Mouse (Mus musculus): ENCODE data around the gene Pdgfd. TPM values are rescaled to one million over a fixed set of nuclear protein-coding genes. Genes with fewer than 3 reads are reported as not detected.

The Pdgfd gene
- total RNA-seq, 2 experiments from 2014 or later = 6.6 to 8.6 TPM

DNA sequence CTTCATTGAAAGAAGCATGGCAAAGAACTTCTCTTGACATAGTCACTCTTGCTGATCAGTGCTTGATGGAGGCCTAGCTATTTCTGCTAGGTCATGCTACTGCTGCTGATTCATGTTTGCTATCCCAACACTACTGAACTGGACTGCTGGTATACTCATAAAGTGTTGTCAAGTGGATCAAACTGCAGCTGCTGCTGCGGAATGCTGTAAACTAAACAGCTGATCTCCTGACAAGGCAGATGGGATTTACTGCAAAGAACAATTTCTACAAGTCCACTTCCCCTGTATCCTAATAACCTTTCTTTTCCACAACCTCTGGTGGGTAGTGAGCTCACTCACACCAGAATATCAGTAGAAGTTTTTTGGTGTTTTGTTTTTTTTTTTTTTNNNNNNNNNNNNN, 148.7 kb downstream of the Pdgfd start:
- no peak for DNase-seq

DNA sequence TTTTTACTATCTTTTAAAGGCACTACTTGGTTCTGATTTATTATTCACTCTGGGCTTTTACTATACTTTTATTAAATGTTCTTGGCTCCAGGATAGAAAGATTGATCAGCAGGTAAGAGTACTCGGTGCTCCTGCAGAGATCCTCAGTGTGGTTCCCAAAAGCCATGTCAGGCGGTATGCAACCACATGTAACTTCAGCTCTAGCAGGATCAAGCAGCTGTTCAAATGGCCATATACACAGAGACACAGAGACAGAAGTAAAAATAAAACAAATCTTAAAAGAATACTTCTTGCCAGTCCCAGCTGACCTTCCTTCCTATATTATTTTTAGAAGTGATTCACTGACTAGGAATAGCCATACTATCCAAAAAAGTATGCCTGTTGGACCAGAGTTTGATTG, 157.0 kb downstream of the Pdgfd start:
- DNase-seq = no peak

DNA sequence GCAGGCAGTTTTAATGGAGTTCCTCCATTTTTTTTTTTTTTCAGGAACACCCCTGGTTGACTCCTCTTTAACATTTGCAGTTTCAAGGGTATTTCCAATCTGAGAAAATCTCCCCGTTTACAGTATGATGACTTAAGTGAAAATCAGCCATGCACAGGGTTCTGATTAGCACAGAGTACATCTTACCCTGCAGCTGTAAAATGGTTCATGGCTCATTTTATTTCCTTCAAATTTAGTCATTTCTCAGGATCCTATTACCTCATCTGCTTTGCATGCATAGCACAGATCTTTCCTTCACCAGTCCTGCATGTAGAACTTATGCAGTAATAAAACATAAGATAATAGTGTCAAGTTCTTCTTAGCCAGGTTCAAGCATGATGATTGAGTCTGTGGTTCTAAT, 165.1 kb downstream of the Pdgfd start:
- DNase-seq = no peak

DNA sequence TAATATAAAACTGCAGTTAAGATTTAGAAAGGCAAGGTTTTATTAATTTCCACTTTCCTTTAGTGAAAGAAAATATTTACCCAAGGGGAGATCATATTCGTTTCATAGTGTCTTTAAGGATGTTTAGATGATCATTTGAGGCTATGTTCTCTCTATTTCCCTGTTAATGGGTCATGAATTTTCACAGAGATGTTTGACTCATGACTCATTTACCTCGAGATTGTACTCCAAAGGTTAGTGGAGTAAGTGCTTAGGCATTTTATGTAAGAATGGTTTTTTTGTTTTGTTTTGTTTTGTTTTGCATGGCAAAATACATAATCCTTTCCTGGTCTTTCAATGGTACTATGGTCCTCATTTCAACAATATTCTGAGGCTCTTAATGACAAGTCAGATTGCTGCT, 167.9 kb downstream of the Pdgfd start:
- DNase-seq = no peak

DNA sequence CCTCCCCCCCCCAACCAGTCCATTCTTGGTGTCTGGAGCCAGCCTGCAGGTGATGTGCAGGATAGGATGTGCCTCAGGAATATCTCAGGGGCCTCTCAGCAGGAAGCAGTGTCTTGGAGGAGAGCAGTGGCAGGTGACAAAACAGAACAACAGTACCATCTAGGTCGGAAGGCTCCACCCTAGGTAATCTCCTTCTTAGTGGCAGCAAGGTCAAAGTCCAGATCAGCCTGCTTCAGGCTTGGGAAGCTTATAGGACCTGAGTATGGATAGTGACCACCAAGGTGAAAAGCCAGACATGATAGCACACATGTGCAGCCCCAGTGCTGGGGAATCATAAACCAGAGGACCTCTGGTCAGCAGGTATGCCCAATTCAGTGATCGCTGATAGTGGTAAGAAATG, 169.5 kb downstream of the Pdgfd start:
- DNase-seq = no peak

DNA sequence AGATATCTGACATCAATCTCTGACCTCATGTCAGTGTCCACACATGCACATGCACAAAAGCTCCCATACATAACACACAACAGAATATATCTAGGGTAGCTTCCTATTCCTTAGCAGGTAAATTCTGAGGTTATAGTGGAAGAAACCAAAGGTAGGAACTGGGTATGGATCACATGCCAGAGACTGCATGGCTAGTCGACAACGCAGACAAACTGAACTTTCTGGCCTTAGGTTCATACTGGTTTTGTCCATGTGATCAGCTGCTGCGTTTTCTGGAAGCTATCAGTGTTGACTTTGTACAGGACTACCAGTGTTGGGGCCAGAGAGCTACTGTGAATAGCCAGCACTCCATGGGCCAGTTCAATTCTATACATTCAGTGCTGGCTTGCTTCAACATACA, 170.0 kb downstream of the Pdgfd start:
- no peak for DNase-seq

DNA sequence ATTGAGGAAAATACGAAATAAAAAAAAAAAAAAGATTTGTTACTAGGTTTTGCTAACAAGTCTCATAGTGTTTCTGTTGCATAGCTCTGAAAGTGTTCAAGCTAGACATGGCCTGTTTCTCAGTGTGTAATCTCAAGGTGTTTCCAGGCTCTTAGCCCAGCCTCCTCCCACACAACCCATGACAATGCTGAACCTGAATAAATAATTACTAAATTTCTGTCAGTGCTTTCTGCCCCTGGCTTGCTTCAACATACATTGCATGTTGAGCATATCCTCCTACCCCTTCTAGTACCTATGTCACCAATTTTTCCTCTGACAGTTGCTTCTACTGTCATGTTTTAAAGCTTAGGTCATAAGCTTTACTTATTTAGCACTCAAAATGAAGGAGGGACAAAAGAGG, 171.0 kb downstream of the Pdgfd start:
- DNase-seq = peak; percentile 24

DNA sequence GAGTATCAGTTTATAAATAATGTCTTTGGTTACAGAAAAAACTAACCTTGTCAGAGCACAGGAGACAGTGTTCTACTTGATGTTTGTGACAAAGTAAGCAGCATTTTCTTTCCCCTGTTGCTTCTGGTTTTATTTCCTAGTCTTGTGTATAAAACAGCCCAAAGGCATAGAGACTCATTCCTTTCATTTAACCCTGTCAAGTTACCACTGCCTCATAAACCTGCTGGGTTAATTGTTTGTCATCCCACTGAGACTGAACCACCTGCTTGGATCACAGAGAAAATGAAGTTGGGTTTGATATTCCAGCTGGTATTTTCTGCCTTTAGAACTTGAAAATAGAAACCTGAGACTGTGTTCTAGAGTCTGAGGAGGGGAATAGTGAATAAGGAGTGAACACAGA, 172.4 kb downstream of the Pdgfd start:
- no peak for DNase-seq

DNA sequence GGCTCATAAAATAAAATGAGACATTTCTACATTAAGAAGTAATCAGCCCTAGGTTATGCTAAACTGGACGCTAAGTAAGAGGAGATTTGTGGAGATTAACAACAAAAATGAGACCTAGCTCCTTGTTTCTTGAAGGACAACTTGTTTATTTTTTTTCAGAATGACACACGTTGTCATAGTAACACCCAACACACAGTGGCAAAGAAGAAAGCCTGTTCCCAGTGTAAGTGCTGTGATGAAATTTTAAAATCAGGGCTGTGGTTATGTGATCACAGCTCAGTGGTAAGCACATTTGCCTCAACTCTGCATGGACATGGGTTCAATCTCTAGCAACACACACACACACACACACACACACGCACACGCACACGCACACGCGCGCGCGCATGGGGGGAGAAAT, 174.5 kb downstream of the Pdgfd start:
- no peak for DNase-seq

DNA sequence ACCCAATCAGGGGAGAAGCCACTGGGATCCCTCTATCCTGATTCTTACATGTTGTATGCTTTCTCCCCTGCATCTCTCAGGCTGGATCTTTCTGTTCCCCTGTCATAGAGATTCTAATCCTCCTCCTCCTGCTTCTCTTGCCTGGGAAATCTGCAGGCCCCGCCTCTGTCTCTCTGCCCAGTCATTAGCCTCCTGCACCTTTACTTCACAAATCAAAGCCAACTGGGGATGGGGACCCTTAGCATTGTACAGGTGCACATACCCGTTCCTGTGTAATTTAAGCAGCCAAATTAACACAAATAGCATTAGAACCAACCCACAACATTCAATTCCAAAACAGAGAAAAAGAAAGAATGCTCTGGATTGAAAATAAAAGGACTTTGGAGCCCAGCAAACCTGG, 176.1 kb downstream of the Pdgfd start:
- DNase-seq = no peak

DNA sequence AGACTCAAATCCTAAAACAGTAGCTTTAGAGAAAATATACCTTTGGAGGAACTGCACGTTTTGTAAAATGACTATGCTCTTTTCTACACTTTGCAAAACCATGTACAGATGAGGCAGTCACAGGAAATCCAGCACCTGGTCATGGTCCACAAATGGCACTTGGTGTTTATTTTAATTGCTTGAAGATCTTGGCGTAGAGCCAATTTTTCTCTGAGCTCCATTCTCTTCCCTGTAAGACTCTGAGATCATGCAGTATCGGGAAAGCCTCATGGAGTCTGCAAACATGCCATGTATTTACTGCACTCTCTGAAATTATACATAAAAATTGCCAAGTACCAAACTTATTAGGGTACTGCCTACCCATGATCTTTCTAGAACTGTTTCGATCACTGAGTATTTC, 176.5 kb downstream of the Pdgfd start:
- no peak for DNase-seq

DNA sequence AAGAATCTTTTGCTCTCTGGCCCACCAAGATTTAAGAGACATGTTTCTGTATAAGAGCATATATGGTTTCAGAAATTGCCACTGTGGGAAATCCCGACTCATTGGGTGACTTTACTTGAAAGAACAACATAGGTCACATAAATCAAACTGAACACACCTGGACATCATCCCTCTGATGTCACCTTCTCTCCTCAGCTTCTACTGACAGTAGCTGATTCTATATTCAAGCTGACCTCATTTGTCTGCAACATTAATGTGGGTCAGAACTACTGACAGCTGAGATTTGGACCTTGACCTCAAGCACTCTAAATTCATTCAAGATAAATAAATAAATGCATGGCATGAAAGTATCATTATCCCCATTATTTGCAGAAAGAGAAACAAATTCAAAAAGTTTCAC, 177.0 kb downstream of the Pdgfd start:
- DNase-seq = no peak

DNA sequence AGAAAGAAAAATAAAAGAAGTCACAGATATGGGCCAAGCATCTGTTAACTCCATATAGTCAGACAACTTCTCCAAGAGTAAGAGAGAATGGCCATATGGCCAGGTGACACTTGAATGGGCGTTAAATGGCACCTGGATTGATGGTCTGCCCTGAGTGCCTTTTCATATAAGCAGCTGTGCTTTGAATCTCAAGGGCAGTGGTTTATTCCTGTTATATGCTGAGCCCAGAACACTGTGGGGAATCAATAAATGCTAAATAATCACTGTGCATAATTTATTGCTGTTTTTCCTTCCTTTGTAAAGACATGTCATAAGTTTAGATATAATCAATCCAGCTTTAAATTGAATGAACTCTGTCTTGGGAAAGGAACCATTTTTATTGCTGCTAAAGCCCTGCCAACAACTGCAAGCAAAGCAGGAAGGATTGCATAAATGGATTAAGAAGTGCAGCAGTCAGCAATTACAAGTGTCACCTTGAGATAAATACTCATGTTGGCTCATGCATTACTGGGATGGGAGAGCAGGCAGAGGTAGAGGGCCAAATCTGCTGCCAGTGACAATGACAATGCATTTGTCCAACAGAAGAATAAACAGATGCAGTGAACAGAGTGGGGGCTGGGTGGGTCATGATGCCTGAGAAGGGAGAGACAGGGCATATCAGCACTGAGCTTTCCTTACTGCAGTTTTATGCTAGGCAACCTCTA, 185.0 kb downstream of the Pdgfd start:
- no peak for DNase-seq

DNA sequence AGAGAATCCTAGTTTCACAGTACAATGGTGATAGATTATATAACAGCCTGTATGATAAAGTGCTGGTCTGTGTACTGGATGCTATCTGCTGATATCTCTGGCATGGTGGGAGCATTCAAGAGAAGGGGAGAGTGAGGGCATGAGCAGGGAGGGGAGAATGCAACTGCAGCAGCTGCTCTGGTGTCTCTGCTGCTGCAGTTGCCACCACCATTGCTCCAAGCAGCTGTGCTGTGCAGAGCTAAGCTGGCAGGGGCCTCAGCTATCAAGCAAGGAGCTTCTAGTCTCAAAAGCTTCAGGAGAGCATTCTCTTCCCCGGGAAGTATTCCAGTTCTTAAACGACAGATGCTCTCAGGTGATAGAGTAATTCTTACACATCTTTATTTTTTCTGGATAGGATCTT, 192.4 kb downstream of the Pdgfd start:
- DNase-seq = no peak

DNA sequence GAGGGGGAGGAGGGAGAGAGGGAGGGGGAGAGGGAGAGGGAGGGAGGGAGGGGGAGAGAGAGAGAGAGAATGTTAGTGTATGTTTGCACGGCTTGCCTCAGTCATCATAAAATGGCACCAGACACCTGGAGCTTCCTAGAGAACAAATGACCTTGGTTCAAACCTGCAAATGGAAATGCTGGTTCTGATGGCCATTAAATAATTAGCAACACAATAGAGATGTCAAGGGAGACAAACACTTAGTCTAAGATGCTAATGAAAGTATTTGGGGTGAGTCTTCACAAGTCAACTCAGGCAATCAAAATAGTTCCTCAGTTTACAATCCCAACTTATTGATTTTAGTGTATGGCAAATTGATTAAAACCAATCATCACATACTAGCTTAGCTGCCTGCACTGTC, 198.2 kb downstream of the Pdgfd start:
- DNase-seq = no peak

DNA sequence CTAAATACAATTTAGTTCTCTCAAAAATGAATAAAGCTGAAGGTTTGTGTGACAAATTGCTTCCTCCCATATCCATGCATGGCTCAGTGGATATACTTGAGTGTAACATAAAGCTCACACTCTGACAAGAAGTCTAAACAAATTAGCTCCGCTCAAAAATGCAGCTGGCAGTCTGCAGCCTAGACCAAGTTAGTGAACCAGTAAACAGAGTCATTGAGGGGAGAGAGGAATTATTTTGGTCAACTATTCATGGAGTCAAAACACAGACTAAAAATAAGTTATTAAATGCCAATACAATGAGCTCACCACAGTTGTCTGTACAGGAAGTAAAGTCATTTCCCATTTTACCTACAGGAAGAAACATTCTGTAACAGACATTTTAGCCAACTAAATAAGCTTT, 233.4 kb downstream of the Pdgfd start:
- DNase-seq = no peak

DNA sequence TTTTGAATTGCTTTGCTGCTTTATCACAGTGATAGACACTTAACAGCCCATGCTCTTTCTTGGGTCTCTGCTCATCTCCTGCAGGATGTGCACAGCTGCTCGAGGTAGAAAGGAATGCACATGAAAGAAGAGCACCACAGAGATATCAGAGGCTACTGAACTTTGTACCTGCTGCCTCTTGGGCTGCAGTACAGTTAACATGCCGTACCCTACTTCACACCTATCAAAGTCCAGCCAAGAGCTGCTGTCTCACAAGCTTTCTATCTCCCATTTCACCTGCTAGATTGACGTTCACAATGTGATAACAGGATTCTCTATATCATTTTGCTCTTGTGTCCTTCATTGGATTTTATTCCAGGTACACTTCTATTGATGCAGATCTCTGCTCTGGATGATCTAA, 238.2 kb downstream of the Pdgfd start:
- DNase-seq = no peak

DNA sequence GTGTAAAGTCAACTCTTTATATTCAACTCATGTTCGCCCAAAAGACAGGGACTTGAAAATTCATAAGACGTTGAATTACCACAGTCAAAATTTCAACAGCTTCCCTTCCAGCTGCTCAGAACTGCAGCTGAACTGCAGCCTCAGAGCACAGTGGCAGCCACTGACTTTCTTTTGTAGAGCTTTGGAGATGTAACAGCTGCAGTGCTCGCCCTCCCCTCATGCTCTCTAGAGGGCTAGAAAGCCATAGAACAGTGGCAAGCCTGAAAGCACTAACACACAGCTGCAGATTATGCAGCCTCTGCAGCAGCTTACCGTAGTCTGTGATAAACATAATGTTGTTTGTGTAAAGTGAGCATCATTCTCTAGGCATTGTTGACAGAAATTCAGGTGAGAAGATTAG, 239.6 kb downstream of the Pdgfd start:
- DNase-seq = peak; percentile 8

DNA sequence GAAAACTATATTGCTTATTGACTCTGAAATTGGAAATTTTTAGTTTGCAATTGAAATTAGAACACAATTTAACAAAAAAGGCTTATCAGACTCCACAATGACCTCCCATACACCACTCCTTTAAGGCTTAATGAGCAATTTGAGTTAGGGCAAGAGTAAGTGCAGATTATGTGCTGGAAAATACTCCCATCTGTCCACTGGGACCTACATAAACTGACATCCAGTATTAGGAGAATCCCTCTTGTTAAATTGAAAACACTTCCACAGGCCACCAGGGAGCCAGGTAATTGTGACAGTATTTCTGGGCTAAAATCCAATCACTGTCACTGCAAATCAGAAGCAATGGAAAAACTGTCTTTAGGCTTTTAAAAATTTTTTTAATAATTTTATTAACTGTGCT, 256.2 kb downstream of the Pdgfd start:
- no peak for DNase-seq

Other genes with a start within 250 kb of the Pdgfd start
- not detected for gene Ddi1, start 101.3 kb downstream of the Pdgfd start, total RNA-seq (2021)

All from heart, postnatal 4 days (tissue).